Mouse (Mus musculus): ENCODE measurements around the gene Padi1.

Gene Padi1

GRCm38 (mm10) chr4:140815996-140816917 lies 29.3 kb downstream of the Padi1 start:
- DNase-seq (ENCODE audit: low spot score in 2 of 2): no peak

DNA sequence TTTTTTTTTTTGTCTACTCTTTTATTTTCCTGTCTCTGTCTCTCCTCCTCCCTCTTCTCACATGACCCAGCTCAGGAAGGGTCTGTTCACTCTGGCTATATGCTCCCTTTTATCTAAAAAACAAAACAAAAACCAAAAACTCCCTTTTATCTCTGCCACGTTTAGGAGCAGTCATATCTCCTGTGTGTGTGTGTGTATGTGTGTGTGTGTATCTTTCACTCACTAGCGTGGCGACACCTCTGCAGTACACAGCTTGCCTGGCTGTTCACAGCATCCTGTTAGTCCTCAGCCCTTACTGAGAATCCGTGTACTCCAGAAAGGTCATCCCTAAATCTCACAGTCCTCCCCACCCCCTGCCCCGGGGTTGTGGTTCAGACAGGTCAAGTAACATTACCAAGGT lies 30.1 kb downstream of the Padi1 start:
- no peak for DNase-seq (ENCODE audit: low spot score in 2 of 2)

- peak in 1 of 2 experiments; percentile 30 for DNase-seq (ENCODE audit: low spot score in 2 of 2)
Observed at GRCm38 (mm10) chr4:140814241-140815225, 31.0 kb downstream of the Padi1 start.

GRCm38 (mm10) chr4:140813358-140814185 lies 32.0 kb downstream of the Padi1 start:
- no peak for DNase-seq (ENCODE audit: low spot score in 2 of 2)

GRCm38 (mm10) chr4:140812609-140813008 lies 33.0 kb downstream of the Padi1 start:
- DNase-seq (ENCODE audit: low spot score in 2 of 2): no peak

DNA sequence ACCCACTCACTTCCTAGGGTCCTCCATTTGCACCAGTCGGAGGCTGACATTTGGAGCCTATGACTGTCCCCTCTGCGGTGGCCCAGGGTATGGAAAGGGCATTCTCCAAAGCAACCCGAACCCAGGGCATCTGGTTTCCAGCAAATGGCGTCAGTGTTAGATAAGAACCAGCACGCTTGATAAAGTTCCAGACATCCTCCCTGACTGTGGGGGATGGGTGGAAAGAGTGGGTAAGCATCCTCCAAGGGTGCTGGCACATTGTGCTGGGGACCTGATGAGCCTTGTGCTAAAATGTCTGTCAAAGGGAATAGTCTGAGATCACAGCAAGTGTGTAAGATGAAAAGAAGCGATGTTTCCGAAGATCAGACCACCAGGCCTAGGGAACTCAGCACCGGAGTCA lies 33.4 kb downstream of the Padi1 start:
- no peak for DNase-seq (ENCODE audit: low spot score in 2 of 2)

DNA sequence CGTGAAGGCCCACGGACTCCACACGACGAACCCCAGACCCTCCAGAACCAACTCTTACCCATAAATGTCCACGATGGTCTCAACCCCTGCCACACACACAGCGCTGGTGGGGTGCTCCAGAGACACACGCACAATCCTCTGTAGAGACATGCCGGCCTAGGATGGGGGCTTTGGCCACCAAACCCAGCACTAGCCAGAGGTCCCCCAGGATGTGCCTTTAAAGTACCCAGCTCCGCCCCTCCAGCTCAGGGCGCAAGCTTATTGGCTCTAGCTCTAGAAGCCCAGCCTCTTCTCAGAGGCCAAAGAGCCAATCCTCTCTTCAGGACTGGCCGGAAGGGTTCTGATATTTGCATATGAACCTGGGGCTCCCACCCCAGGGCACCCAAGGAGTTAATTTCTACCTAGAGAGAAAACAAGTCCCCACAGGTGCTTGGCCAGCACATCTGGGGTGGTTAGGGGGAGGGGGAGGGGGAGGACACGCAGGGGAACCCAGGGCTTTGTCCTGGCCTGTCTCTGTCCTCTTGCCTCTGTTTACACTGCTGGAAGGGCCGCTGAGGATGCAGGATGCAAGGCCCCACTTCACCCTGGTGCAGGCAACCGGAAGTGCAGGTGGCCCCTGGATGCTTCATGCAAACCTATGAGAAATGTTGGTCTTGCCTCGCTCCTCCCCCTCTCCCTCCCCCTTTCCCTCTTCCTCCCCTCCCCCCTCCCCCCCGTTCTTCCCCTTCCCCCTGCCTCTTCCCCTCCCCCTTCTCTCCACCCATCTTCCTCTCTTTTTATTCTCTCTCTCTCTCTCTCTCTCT lies 34.9 kb downstream of the Padi1 start, which contains the start of gene Padi3:
TSS of gene Padi3 (minus strand) at position 191 of the 803 bp plus-strand sequence.
- no peak for DNase-seq (ENCODE audit: low spot score in 2 of 2)

DNA sequence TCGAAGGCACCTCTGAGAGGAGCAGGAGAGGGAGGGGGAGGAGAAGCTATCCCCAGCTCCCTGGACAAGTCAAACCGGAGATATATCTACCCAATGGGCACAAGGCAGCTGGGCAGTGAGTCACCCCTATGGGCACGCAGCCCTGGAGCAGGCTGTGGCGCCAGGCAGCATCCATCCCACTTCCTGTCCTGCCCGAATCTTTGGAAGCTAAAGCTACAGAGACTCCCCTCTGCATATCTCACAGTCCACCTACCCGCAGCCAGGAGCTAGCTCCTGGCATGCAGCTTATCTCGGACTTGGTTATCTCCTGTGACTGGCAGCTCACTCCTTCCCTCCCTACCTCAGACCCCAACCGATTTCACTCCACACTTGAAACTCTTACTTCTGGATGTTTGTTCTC lies 36.5 kb downstream of the Padi1 start:
- no peak for DNase-seq (ENCODE audit: low spot score in 2 of 2)

DNA sequence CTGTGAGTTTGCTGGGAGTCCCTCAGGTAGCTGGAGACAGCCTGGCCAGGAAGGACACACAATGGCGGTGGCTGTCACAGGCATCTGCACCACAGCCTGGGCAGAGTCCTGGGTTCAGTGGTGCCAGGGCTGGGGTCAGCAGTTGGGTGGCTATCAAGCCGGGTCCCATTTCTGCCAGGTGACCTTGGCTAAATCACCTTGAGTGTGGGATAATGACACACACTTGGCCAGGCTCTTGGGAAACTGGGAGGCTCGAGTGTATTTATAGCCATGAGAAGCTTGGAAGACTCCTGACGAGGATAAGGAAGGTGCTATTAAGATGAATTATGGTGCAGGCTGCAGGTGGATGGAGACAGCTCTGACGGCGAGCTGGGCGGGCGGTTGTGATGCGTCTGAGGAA lies 41.0 kb downstream of the Padi1 start:
- DNase-seq (ENCODE audit: low spot score in 2 of 2): no peak

DNA sequence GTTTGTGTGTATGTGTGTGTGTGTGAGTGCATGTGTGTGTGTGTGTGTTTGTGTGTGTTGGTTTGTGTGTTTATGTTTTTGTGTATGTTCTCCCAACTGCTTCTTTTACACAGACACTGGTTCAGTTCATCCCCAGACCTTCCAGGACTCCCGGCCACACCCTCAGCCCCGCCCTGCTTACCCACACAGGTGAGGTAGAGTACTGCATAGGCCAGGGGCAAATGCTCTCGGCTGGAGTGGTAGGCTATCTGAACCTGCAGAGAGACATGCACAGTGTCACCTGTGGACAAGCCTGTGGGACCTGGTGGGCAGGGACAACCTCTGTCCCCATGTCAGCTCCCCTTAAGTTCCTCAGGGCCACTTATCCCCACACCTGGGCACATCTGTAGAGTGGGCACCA lies 44.2 kb downstream of the Padi1 start:
- no peak for DNase-seq (ENCODE audit: low spot score in 2 of 2)

- no peak for DNase-seq (ENCODE audit: low spot score in 2 of 2)
Observed at GRCm38 (mm10) chr4:140796786-140797185, 48.8 kb downstream of the Padi1 start.

GRCm38 (mm10) chr4:140794678-140795077 lies 50.9 kb downstream of the Padi1 start:
- no peak for DNase-seq (ENCODE audit: low spot score in 2 of 2)

GRCm38 (mm10) chr4:140793795-140794194 lies 51.8 kb downstream of the Padi1 start:
- DNase-seq (ENCODE audit: low spot score in 2 of 2): no peak

GRCm38 (mm10) chr4:140792584-140792983 lies 53.0 kb downstream of the Padi1 start:
- DNase-seq (ENCODE audit: low spot score in 2 of 2): no peak

- no peak for DNase-seq (ENCODE audit: low spot score in 2 of 2)
Observed at GRCm38 (mm10) chr4:140791071-140791470, 54.5 kb downstream of the Padi1 start.

DNA sequence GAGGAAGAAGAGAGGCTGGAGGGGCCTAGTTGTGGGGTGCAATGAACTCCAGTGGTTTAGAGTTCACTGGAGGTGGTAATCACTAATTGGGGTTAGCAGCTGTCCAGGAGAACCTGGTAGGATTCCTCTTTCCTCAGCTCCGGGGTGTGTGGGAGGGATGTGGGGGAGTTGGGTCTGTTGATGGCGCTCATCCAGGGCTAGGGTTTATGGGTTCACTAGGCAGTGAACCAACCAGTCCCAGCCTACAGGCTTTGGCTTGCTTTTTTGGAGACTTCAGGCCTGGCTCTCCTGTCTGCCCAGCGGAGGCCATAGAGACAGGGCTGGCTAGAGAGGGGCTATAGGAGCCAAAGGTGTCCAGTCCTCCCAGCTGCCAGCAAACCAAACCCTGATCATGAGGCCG lies 55.6 kb downstream of the Padi1 start:
- no peak for DNase-seq (ENCODE audit: low spot score in 2 of 2)

- DNase-seq (ENCODE audit: low spot score in 2 of 2): peak; percentile 40 to 46
Observed at GRCm38 (mm10) chr4:140788983-140789382, 56.6 kb downstream of the Padi1 start.

DNA sequence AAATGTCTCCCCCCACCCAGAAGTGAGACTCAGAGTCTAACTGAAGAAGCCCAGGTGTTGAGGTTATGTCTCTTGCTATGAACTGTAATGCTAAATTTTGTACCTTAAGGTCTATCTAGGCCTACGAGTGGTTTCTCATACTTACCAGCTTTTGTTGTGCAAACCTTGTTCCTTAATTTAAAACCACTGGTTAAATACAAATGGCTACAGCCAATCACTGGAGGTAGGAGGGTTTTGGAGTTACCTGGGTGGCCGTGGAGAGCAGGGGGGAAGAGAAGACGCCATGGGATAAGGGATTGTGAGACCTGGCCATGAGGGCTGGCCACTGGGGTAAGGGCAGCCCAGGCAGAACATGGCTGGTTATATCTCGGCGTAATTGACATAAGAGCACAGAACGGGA lies 57.3 kb downstream of the Padi1 start:
- DNase-seq (ENCODE audit: low spot score in 2 of 2): no peak

DNA sequence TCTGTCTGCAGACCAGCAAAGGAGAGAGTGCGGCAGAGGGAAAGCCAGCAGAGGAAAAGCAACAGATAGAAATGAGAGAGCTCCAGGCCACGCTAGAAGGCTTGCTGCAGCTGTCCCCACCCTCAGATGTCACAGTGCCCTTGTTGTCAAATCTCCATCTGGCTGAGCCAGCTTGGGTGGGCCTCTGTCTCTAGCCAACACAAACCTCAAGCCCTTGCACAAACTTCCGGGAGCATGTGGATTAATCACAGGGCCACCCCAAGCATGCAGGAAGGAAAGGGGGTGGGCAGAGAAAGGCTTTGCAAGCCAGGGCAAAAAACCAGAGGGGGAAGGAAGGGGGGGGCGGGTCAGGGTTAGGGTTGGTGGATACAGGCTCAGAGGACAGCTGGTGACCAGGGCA lies 58.2 kb downstream of the Padi1 start:
- DNase-seq (ENCODE audit: low spot score in 2 of 2): no peak

DNA sequence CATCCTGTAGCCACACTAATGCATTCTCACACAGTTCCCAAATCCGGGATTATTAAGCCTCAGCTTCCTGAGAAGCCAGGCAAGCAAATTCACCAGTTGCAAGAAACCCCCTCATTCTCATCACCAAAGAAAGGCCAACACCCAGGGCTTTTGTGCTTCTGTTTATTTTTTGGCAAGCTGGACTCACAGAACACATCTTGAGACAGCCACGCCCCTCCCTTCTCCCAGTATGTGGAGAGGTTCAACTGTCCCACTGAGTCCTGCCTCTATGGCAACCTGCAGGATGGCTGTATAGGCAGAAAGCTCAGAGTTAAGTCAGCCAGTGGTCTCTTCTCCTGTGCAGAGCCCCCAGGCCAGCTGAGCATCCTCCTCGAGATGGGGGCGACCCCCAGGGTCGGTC lies 60.4 kb downstream of the Padi1 start:
- DNase-seq (ENCODE audit: low spot score in 2 of 2): no peak

All from right cerebral cortex, postnatal 10 days (tissue).